Mouse (Mus musculus) embryonic facial prominence, embryonic 10.5 days (tissue): Measurements from ENCODE around the gene Gucy1b2. TPM values are rescaled to one million over a fixed set of nuclear protein-coding genes. Genes with fewer than 3 reads are reported as not detected.

Experiments
- DNase-seq: peaks from one replicate; pipeline ENCODE4 v3.0.0-alpha.2; 2017; ENCODE audit warnings: low spot score
- H3K27ac ChIP-seq: fragments of 300-500 bp; sonication (generic); replicated peaks from 2 replicates; pipeline ENCODE4 v1.5.1; 2016; ENCODE audit warnings: mild to moderate bottlenecking
- H3K27me3 ChIP-seq: fragments of 300-500 bp; sonication (generic); replicated peaks from 2 replicates; pipeline ENCODE4 v1.6.1; 2016; ENCODE audit warnings: low read depth, mild to moderate bottlenecking; ENCODE audit not compliant: poor library complexity, severe bottlenecking
- H3K36me3 ChIP-seq: fragments of 300-500 bp; sonication (generic); replicated peaks from 2 replicates; pipeline ENCODE4 v1.6.1; 2016; ENCODE audit warnings: mild to moderate bottlenecking, moderate library complexity
- H3K4me1 ChIP-seq: fragments of 300-500 bp; sonication (generic); 2 replicates; pipeline ENCODE4 v1.6.1; 2016
- H3K4me3 ChIP-seq: fragments of 300-500 bp; sonication (generic); 2 replicates; pipeline ENCODE4 v1.5.1; 2016; ENCODE audit warnings: mild to moderate bottlenecking, moderate library complexity
- H3K9me3 ChIP-seq: fragments of 300-500 bp; sonication (generic); 2 replicates; pipeline ENCODE4 v1.6.1; 2016; ENCODE audit warnings: mild to moderate bottlenecking
- WGBS: fragments of 180-500 bp; shearing (Covaris S2); methylation state at CpG from one replicate; pipeline ENCODE4 v1.1.7; 2016; 5-methylcytosine and 5-hydroxymethylcytosine counted together
- polyA plus RNA-seq: library from polyadenylated mRNA; unstranded; fragments of >200 nt; fragmentation: Nextera tagmentation; extraction: Ambion mirVana; gene quantifications from 2 replicates; pipeline ENCODE4 v1.2.1, GENCODE M21; 2016

Gucy1b2 gene
- polyA plus RNA-seq, 1 experiment from 2014 or later, result not detected

DNA sequence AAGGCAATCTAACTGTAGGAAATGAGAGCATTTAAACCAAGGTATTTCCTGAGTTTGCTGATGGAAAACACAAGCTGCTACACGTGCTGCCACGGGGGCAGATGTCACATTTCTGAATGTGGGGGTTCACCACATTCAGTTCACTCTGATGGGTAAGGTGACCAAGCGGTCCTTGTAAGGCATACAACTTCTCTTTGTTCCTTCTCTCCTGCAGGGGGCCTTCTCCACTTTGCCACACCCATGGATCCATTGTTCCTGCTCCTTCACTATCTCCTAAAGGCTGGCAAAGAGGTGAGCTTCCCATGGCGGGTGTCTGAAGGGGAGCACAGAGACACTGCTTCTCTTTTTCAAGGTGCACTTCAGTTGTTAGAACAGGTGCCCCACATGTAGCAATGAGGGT, 105.9 kb downstream of the Gucy1b2 start:
- no peak overlapping the region for H3K4me3 ChIP-seq
- no peak for DNase-seq
- H3K36me3 ChIP-seq, result peaks cover 32% of the 10 kb centered on the region
- 83% methylated on average over 4 of the region's 4 CpGs for WGBS
- 0 out of 2 replicates have a peak, but pooled peaks cover 5% of the 10 kb centered on the region for H3K4me1 ChIP-seq
- no peaks in the 10 kb centered on the region for H3K9me3 ChIP-seq
- H3K27ac ChIP-seq, result no peak overlapping the region
- H3K27me3 ChIP-seq, result no peaks in the 10 kb centered on the region

- WGBS, result 79% methylated on average over 5 of the region's 5 CpGs
- Histone ChIP-seq H3K9me3 (no peaks in the 10 kb centered on the region), H3K4me3 (no peak overlapping the region), H3K4me1 (0 out of 2 replicates have a peak, but pooled peaks cover 5% of the 10 kb centered on the region), H3K27me3 (no peaks in the 10 kb centered on the region), H3K27ac (peak overlapping the region; percentile 26; the same call in 1 of the 2 replicates), H3K36me3 (peaks cover 32% of the 10 kb centered on the region)
- no peak for DNase-seq
These were observed 106.3 kb downstream of the Gucy1b2 start for GRCm38 (mm10) chr14:62349786-62350185.

- no peaks in the 10 kb centered on the region for H3K9me3 ChIP-seq
- peaks cover 25% of the 10 kb centered on the region for H3K36me3 ChIP-seq
- peaks cover 12% of the 10 kb centered on the region for H3K4me1 ChIP-seq
- DNase-seq, result no peak
- no peak overlapping the region for H3K27ac ChIP-seq
- H3K4me3 ChIP-seq, result no peak overlapping the region
- 89% methylated on average over 7 of the region's 7 CpGs for WGBS
- H3K27me3 ChIP-seq, result no peaks in the 10 kb centered on the region
These were observed 109.0 kb downstream of the Gucy1b2 start for GRCm38 (mm10) chr14:62347103-62347502.

DNA sequence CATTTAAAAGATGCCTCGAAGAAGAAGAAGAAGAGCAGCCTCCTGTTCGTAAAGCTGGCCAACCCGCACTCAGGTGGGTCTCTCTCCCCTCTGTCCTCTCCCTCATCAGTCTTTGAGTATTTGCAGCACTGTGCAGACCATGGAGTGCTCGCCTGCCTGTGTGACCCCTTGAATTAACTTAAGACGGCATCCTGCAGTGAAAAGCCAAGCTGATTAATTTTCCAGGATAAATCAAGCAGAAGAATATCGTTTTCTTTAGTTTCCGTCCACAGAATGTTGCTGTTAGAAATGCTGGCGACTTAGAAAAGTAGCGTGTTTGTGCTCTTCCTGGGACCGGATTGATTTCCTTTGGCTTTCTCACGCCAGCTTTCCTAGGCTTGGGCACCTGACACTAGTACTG, 109.5 kb downstream of the Gucy1b2 start:
- peaks cover 16% of the 10 kb centered on the region for H3K4me1 ChIP-seq
- H3K9me3 ChIP-seq, result no peaks in the 10 kb centered on the region
- H3K36me3 ChIP-seq, result peaks cover 25% of the 10 kb centered on the region
- no peak overlapping the region for H3K4me3 ChIP-seq
- DNase-seq, result no peak
- no peaks in the 10 kb centered on the region for H3K27me3 ChIP-seq
- WGBS, result 83% methylated on average over 11 of the region's 11 CpGs
- no peak overlapping the region for H3K27ac ChIP-seq

Other genes with a start within 250 kb of the Gucy1b2 start
- gene Rnaseh2b, start 163.7 kb downstream of the Gucy1b2 start, polyA plus RNA-seq, result 54.5 and 62.4 TPM in 2 replicates
- gene Dleu7, start 163.2 kb downstream of the Gucy1b2 start, polyA plus RNA-seq, result 3.0 and 3.9 TPM in 2 replicates
- gene Fam124a, start 99.4 kb upstream of the Gucy1b2 start, polyA plus RNA-seq, result 1.6 and 2.8 TPM in 2 replicates
- not detected in 2 replicates for gene Gm4131, start 110.6 kb upstream of the Gucy1b2 start, polyA plus RNA-seq
- gene Serpine3, start 207.4 kb upstream of the Gucy1b2 start, polyA plus RNA-seq, result not detected in 2 replicates